In the genomic region with DNA sequence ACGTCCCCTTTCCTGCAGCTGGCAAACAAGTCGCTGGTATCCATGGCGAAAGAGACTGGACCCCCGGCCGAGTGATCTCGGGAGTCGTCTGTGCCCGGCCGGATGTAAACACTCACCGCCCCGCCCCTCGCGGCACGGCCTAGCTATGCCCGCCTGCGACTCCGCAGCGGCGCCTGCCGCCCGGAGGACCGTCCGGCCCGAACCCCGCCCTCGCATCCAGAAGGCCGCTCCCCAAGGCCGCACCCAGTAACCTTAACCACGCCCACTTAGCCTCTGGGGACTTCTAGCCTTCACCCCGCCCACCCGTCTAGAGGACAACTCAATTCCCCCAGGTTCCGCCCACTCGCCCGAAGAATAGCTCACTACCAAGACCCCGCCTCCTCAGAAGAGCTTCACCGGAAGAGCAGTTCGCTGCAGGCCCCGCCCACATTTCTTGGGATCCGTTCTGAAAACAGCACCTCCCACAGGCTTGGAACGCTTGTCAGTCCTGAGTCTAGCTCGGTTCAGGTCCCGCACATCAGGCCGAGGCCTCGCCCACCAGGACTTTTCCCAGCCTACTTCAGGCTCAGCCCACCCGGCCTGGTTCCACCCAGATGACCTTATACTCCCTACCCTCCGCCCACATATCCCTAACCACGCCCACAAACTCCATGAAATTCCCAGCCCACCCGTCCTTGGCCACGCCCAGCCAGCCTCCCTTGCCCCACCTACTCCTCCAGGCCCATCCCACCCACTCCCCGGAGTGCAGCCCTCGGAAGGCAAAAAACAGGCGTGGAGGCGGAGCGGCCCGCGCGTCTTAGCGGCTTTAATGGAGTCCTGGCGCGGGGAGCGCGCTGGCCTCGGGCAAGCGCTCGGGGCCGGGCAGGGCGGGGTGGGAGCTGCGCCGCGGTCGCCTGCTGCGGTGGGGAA, we compare ENCODE assay signal across 8 mouse cellular contexts. TPM values are rescaled to one million over a fixed set of nuclear protein-coding genes. Genes with fewer than 3 reads are reported as not detected.
A peak's percentile ranks its signal among the peaks of the same experiment; 100 is the strongest.
DNase-seq lines count a peak whose midpoint lies in the region; ATAC-seq lines count a peak whose summit lies in the region.

A gene (minus strand): TSS at position 204 of the 909 bp plus-strand sequence.

- WGBS in hindbrain, embryonic 14.5 days, result under 1% methylated on average over 72 of the region's 72 CpGs

- no peaks in the 10 kb centered on the region for H3K9me3 ChIP-seq in hindbrain, embryonic 14.5 days (ENCODE audit: control insufficient read depth, low read length)

- H3K4me3 ChIP-seq in hindbrain, embryonic 14.5 days (replicated peaks; ENCODE audit: low read length), result peak within 1 kb of the TSS; percentile 77

- H3K4me2 ChIP-seq in hindbrain, embryonic 14.5 days (replicated peaks), result peak within 1 kb of the TSS; percentile 80

- H3K9ac ChIP-seq in hindbrain, embryonic 14.5 days, result peak within 1 kb of the TSS; percentile 84

- peak; percentile 94 for ATAC-seq in hindbrain, embryonic 14.5 days (ENCODE audit: low FRiP score)

- H3K36me3 ChIP-seq in hindbrain, embryonic 14.5 days (replicated peaks; ENCODE audit: control insufficient read depth, insufficient read depth), result peaks cover 62% of the 10 kb centered on the region

- H3K27ac ChIP-seq in hindbrain, embryonic 14.5 days, result peak within 1 kb of the TSS; percentile 84

- DNase-seq in R1 (ENCODE audit: low read depth, low spot score), result peak; percentile 100
- peak; percentile 97 to 98 for DNase-seq in cerebellum, postnatal 25 days
- DNase-seq in frontal cortex, postnatal 25 days (ENCODE audit: low spot score in 2 of 2), result peak; percentile 93 to 98
- DNase-seq in hindbrain, embryonic 14.5 days (ENCODE audit: low spot score), result peak; percentile 98
- peak; percentile 99 for DNase-seq in layer of hippocampus, postnatal 36 days
- peak; percentile 100 for DNase-seq in lung, postnatal 36 days
- DNase-seq in retina, postnatal 1 day, result peak; percentile 100
- peak; percentile 99 for DNase-seq in urinary bladder, adult 18-20 months (ENCODE audit: low spot score in 2 of 2)

- H3K4me1 ChIP-seq in hindbrain, embryonic 14.5 days (replicated peaks; ENCODE audit: control insufficient read depth, insufficient read depth, low read length), result peaks cover 11% of the 10 kb centered on the region

- no peaks in the 10 kb centered on the region for H3K27me3 ChIP-seq in hindbrain, embryonic 14.5 days (ENCODE audit: control insufficient read depth, insufficient read depth, low read length)

RNA-seq across cellular contexts. Expression of the gene that starts here (rescaled TPM):
- 28.1 and 33.8 TPM in 2 replicates for polyA plus RNA-seq in hindbrain, embryonic 14.5 days (2014; fragmentation: Nextera tagmentation; extraction: Ambion mirVana)
- total RNA-seq in layer of hippocampus, postnatal 36 days (2021), result 10 to 100 TPM; 29.7 to 30.6 TPM

Comparison
In these comparisons a context has a peak if more than half of its experiments do, and no peak if none do; other contexts are left out.
1. Peak in every context shown above with its lines: DNase-seq, ATAC-seq, H3K4me3 ChIP-seq and H3K27ac ChIP-seq.